Mouse (Mus musculus) neural tube, embryonic 11.5 days (tissue): ENCODE results near the gene Extl1. TPM values are rescaled to one million over a fixed set of nuclear protein-coding genes. Genes with fewer than 3 reads are reported as not detected.
A peak's percentile ranks its signal among the peaks of the same experiment; 100 is the strongest.

Source experiments
- ATAC-seq: fragments of 200-750 bp; cut with Nextera tagmentation; 2 replicates; pipeline ENCODE4 v1.8.0; 2017; ENCODE audit warnings: moderate number of reproducible peaks, mild to moderate bottlenecking, moderate TSS enrichment, moderate library complexity; ENCODE audit not compliant: insufficient read depth, low FRiP score, low TSS enrichment
- DNase-seq: peaks from one replicate; pipeline ENCODE4 v3.0.0-alpha.2; 2015; ENCODE audit warnings: low spot score
- H3K27ac ChIP-seq: fragments of 300-500 bp; sonication (generic); 2 replicates; pipeline ENCODE4 v1.5.1; 2014; ENCODE audit warnings: low read depth, mild to moderate bottlenecking, low read length
- H3K27me3 ChIP-seq: fragments of 300-500 bp; sonication (generic); 2 replicates; pipeline ENCODE4 v1.6.1; 2014; ENCODE audit warnings: mild to moderate bottlenecking, low read length, mixed read lengths; ENCODE audit not compliant: control insufficient read depth, insufficient read depth
- H3K36me3 ChIP-seq: fragments of 300-500 bp; sonication (generic); 2 replicates; pipeline ENCODE4 v1.6.1; 2014; ENCODE audit warnings: mild to moderate bottlenecking, low read length, moderate library complexity, mixed read lengths; ENCODE audit not compliant: control insufficient read depth, insufficient read depth
- H3K4me1 ChIP-seq: fragments of 300-500 bp; sonication (generic); 2 replicates; pipeline ENCODE4 v1.6.1; 2014; ENCODE audit warnings: low read length, mixed read lengths; ENCODE audit not compliant: control insufficient read depth, insufficient read depth
- H3K4me2 ChIP-seq: fragments of 300-500 bp; sonication (generic); 2 replicates; pipeline ENCODE4 v1.6.1; 2014; ENCODE audit warnings: low read depth, mild to moderate bottlenecking, moderate library complexity
- H3K4me3 ChIP-seq: fragments of 300-500 bp; sonication (generic); 2 replicates; pipeline ENCODE4 v1.5.1; 2014; ENCODE audit warnings: low read depth, low read length
- H3K9ac ChIP-seq: fragments of 300-500 bp; sonication (generic); 2 replicates; pipeline ENCODE4 v1.6.1; 2014; ENCODE audit warnings: mild to moderate bottlenecking, low read length
- H3K9me3 ChIP-seq: fragments of 300-500 bp; sonication (generic); 2 replicates; pipeline ENCODE4 v1.6.1; 2016; ENCODE audit warnings: low read length; ENCODE audit not compliant: control insufficient read depth
- WGBS: fragments of 180-500 bp; shearing (Covaris S2); extraction: QIAGEN DNeasy Blood & Tissue Kit; methylation state at CpG from one replicate; pipeline ENCODE4 v1.1.7; 2014; 5-methylcytosine and 5-hydroxymethylcytosine counted together
- polyA plus RNA-seq: library from polyadenylated mRNA; unstranded; fragments of >200 nt; fragmentation: Nextera tagmentation; extraction: Ambion mirVana; gene quantifications from 2 replicates; pipeline ENCODE4 v1.2.1, GENCODE M21; 2014

The Extl1 gene
- polyA plus RNA-seq, 1 experiment from 2014 or later, result 0.24 TPM

DNA sequence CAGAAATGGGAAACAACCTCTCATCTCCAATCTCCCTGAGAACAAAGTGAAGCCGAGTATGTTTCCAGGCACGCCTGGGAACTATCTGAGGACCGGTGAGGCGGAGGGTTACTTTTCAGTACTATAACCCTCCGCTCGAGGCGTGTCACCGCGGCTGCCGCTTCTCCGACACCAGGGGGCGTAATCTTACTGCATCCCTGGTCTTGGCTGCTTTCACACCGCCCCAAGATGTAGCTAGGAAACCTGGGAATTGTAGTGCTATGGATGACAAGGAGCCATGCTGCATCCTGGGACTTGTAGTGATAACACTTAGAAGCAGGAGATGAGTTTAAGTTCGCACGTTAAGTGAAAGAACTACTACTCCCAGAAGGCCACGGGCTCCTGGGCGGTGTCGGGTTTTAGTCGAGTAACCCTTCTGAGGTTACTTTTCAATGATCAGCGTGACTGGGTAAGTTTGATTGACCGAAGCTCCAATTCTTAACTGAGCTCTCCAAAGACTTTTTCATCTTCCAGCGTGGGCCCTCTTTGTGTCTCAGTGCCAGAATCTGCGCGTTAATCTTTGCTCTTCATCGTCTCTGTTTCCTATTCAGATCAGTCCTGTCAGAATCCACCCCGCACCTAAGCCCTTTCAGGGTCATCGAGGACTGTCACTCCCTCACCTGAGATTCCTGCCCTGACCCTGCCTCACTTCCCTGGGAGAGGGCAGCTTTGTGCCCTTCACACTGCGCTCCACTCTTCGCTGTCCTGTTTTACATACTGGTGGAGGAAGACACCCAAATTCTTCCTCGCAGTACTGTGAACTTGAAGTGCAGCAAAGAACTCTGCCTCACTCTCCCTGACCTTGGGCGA lies 12.6 kb upstream of the Extl1 start, which contains the start of gene Pafah2:
Gene Pafah2, plus strand, starts transcription at position 344 of the 849 bp plus-strand sequence.
- WGBS, result 2% methylated on average over 31 of the region's 31 CpGs

DNA sequence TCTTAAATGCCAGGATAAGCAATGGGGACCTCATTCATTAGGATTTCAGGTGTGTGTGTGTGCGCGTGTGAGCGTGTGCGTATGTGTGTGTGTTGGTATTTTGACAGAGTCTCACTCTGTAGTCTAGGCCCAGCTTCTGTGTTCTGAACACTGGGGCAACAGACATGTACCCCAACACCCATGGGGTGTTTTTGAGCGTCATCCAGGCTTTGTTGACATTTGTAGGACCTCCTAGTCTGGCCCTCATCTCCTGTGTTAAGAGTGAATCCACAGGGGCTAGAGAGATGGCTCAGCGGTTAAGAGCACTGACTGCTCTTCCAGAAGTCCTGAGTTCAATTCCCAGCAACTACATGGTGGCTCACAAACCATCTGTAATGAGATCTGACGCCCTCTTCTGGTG lies 11.5 kb upstream of the Extl1 start:
- Histone ChIP-seq H3K36me3 (no peaks in the 10 kb centered on the region; the same call in 1 of the 2 replicates), H3K9ac (no peak overlapping the region), H3K4me2 (no peak overlapping the region), H3K4me3 (no peak overlapping the region), H3K27ac (no peak overlapping the region), H3K4me1 (no peaks in the 10 kb centered on the region; the same call in 1 of the 2 replicates), H3K27me3 (no peaks in the 10 kb centered on the region), H3K9me3 (no peaks in the 10 kb centered on the region)
- no peak for ATAC-seq
- WGBS, result 91% methylated on average over 7 of the region's 7 CpGs
- no peak for DNase-seq

More for the DNA sequence above, 12.6 kb upstream of the Extl1 start, which contains the start of gene Pafah2:
- H3K27ac ChIP-seq, result no peak within 1 kb of the TSS
- no peaks in the 10 kb centered on the region for H3K9me3 ChIP-seq
- H3K4me1 ChIP-seq, result no peaks in the 10 kb centered on the region; the same call in 1 of the 2 replicates
- peak within 1 kb of the TSS; percentile 63 for H3K9ac ChIP-seq
- no peaks in the 10 kb centered on the region for H3K27me3 ChIP-seq
- DNase-seq, result peak; percentile 91
- peak; percentile 96 for ATAC-seq
- H3K36me3 ChIP-seq, result no peaks in the 10 kb centered on the region; the same call in 1 of the 2 replicates
- H3K4me2 ChIP-seq, result peak within 1 kb of the TSS; percentile 87
- H3K4me3 ChIP-seq, result peak within 1 kb of the TSS; percentile 51

- Histone ChIP-seq H3K4me2 (no peak overlapping the region), H3K36me3 (no peaks in the 10 kb centered on the region), H3K4me1 (no peaks in the 10 kb centered on the region; the same call in 1 of the 2 replicates), H3K9ac (no peak overlapping the region), H3K9me3 (no peaks in the 10 kb centered on the region), H3K4me3 (no peak overlapping the region), H3K27me3 (no peaks in the 10 kb centered on the region), H3K27ac (no peak overlapping the region)
- ATAC-seq, result no peak
- 24% methylated on average over 12 of the region's 12 CpGs for WGBS
- peak; percentile 57 for DNase-seq
Measured at GRCm38 (mm10) chr4:134393026-134393425, 9.4 kb upstream of the Extl1 start.

GRCm38 (mm10) chr4:134392595-134392994 lies 8.9 kb upstream of the Extl1 start:
- Histone ChIP-seq H3K9me3 (no peaks in the 10 kb centered on the region), H3K4me1 (no peaks in the 10 kb centered on the region; the same call in 1 of the 2 replicates), H3K4me2 (no peak overlapping the region), H3K4me3 (no peak overlapping the region), H3K9ac (no peak overlapping the region), H3K36me3 (no peaks in the 10 kb centered on the region), H3K27ac (no peak overlapping the region), H3K27me3 (no peaks in the 10 kb centered on the region)
- DNase-seq (peak; percentile 23), ATAC-seq (no peak)
- WGBS, result 23% methylated on average over 8 of the region's 8 CpGs

GRCm38 (mm10) chr4:134391636-134392035 lies 8.0 kb upstream of the Extl1 start:
- Histone ChIP-seq H3K9ac (no peak overlapping the region), H3K27ac (no peak overlapping the region), H3K36me3 (no peaks in the 10 kb centered on the region), H3K4me2 (no peak overlapping the region), H3K9me3 (no peaks in the 10 kb centered on the region), H3K27me3 (no peaks in the 10 kb centered on the region), H3K4me1 (no peaks in the 10 kb centered on the region; the same call in 1 of the 2 replicates), H3K4me3 (no peak overlapping the region)
- DNase-seq (no peak), ATAC-seq (no peak)
- WGBS, result 96% methylated on average over 1 of the region's 1 CpGs

DNA sequence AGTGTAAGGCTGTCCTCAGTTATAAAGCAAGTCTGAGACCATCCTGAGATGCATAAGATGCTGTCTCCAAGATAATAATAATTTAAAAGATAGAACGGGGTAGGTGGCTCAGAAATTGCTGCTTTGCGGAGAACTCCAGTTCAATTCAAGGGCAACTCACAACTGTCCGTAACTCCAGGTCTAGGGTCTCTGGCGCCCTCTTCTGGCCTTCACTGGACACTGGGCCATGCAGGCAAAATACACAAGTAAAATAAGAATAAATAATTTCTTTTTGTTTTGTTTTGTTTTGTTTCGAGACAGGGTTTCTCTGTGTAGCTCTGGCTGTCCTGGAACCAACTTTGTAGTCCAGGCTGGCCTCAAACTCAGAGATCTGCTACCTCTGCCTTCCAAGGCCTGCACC lies 4.7 kb upstream of the Extl1 start:
- ATAC-seq (no peak), DNase-seq (peak; percentile 76)
- no peaks in the 10 kb centered on the region for H3K27me3 ChIP-seq
- H3K36me3 ChIP-seq, result no peaks in the 10 kb centered on the region
- no peaks in the 10 kb centered on the region for H3K9me3 ChIP-seq
- no peak overlapping the region for H3K4me3 ChIP-seq
- no peak overlapping the region for H3K27ac ChIP-seq
- WGBS, result 19% methylated on average over 5 of the region's 5 CpGs
- H3K4me2 ChIP-seq, result no peak overlapping the region
- H3K4me1 ChIP-seq, result no peaks in the 10 kb centered on the region; the same call in 1 of the 2 replicates
- no peak overlapping the region for H3K9ac ChIP-seq

- no peak for DNase-seq
- no peak overlapping the region for H3K27ac ChIP-seq
- H3K4me2 ChIP-seq, result no peak overlapping the region
- H3K36me3 ChIP-seq, result no peaks in the 10 kb centered on the region
- no peaks in the 10 kb centered on the region for H3K4me1 ChIP-seq
- H3K4me3 ChIP-seq, result no peak overlapping the region
- H3K9me3 ChIP-seq, result no peaks in the 10 kb centered on the region
- WGBS, result 83% methylated on average over 6 of the region's 6 CpGs
- H3K27me3 ChIP-seq, result no peaks in the 10 kb centered on the region
- H3K9ac ChIP-seq, result no peak overlapping the region
- ATAC-seq, result no peak
Measured at GRCm38 (mm10) chr4:134387268-134387667, 3.6 kb upstream of the Extl1 start.

DNA sequence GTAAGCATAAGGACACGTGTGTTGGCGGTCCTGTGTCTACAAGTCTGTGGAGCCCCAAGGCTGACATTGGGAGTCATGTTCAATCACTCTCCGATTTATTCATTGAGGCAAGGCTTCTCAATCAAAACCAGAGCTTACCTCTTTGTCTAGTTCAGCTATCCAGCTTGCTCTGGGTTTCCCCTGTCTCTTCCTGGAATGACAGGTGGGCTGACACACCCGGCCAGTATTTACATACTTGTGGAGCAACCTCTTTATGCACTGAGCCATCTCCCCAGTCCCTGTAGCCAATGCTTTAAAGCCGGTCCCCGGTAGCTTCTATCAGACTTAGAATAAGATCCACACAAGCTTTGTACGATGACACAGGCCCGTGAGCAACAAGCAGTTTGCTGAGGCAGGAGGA lies 4.1 kb downstream of the Extl1 start:
- DNase-seq (no peak), ATAC-seq (no peak)
- no peaks in the 10 kb centered on the region for H3K36me3 ChIP-seq
- no peak overlapping the region for H3K4me3 ChIP-seq
- no peak overlapping the region for H3K9ac ChIP-seq
- H3K9me3 ChIP-seq, result no peaks in the 10 kb centered on the region
- WGBS, result 85% methylated on average over 8 of the region's 8 CpGs
- H3K4me2 ChIP-seq, result no peak overlapping the region
- H3K27me3 ChIP-seq, result no peaks in the 10 kb centered on the region
- no peaks in the 10 kb centered on the region for H3K4me1 ChIP-seq
- H3K27ac ChIP-seq, result no peak overlapping the region
